Mouse (Mus musculus) intestine, embryonic 14.5 days (tissue): Measurements from ENCODE around the gene Baiap2l2. TPM values are rescaled to one million over a fixed set of nuclear protein-coding genes. Genes with fewer than 3 reads are reported as not detected.

Experiments
- ATAC-seq: fragments of 200-750 bp; cut with Nextera tagmentation; replicated peaks from 2 replicates; pipeline ENCODE4 v1.8.0; 2017; ENCODE audit warnings: low read depth, moderate number of reproducible peaks, moderate TSS enrichment, moderate library complexity; ENCODE audit not compliant: low FRiP score, low TSS enrichment
- DNase-seq: peaks from one replicate; pipeline ENCODE4 v3.0.0-alpha.2; 2018; ENCODE audit warnings: low spot score
- H3K27ac ChIP-seq: fragments of 300-500 bp; sonication (generic); 2 replicates; pipeline ENCODE4 v1.5.1; 2014; ENCODE audit warnings: low read depth, mild to moderate bottlenecking, control low read depth
- H3K27me3 ChIP-seq: fragments of 300-500 bp; sonication (generic); replicated peaks from 2 replicates; pipeline ENCODE4 v1.6.1; 2014; ENCODE audit warnings: low read length, control low read depth; ENCODE audit not compliant: control insufficient read depth, insufficient read depth
- H3K36me3 ChIP-seq: fragments of 300-500 bp; sonication (generic); 2 replicates; pipeline ENCODE4 v1.6.1; 2014; ENCODE audit warnings: low read length, control low read depth; ENCODE audit not compliant: control insufficient read depth, insufficient read depth
- H3K4me1 ChIP-seq: fragments of 300-500 bp; sonication (generic); replicated peaks from 2 replicates; pipeline ENCODE4 v1.6.1; 2014; ENCODE audit warnings: low read length, control low read depth, mixed read lengths; ENCODE audit not compliant: control insufficient read depth, insufficient read depth
- H3K4me2 ChIP-seq: fragments of 300-500 bp; sonication (generic); 2 replicates; pipeline ENCODE4 v1.6.1; 2014; ENCODE audit warnings: low read length
- H3K4me3 ChIP-seq: fragments of 300-500 bp; sonication (generic); 2 replicates; pipeline ENCODE4 v1.5.1; 2014; ENCODE audit warnings: low read depth, low read length, control low read depth, mixed read lengths
- H3K9ac ChIP-seq: fragments of 300-500 bp; sonication (generic); 2 replicates; pipeline ENCODE4 v1.6.1; 2014; ENCODE audit warnings: mild to moderate bottlenecking, low read length
- H3K9me3 ChIP-seq: fragments of 300-500 bp; sonication (generic); 2 replicates; pipeline ENCODE4 v1.6.1; 2016; ENCODE audit warnings: low read length, control low read depth; ENCODE audit not compliant: control insufficient read depth
- WGBS: fragments of 180-500 bp; shearing (Covaris S2); extraction: QIAGEN DNeasy Blood & Tissue Kit; methylation state at CpG from one replicate; pipeline ENCODE4 v1.1.7; 2014; 5-methylcytosine and 5-hydroxymethylcytosine counted together
- polyA plus RNA-seq: library from polyadenylated mRNA; unstranded; fragments of >200 nt; fragmentation: Nextera tagmentation; extraction: Ambion mirVana; gene quantifications from 2 replicates; pipeline ENCODE4 v1.2.1, GENCODE M21; 2014

Gene Baiap2l2
- polyA plus RNA-seq, 1 experiment from 2014 or later: 9.4 TPM

DNA sequence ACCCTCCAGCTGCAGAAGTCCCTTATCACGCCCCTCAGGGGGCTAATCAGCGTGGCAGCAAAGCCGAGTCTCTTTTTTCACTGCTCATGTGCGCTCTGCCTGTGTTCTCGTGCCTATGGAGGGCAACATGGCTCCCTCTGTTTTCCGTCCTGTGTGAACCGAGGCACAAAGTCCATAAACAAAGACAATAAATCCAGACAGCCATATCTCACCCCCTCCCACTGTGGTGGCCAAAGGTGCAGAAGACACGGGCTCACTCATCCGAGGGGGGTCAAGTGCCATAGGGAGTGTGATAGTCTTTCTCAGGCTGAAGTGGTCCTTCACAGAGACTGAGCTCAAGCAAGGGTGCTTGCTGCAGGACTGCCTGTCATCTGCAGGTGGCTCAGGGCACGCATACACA, 12.3 kb downstream of the Baiap2l2 start:
- Histone ChIP-seq H3K9me3 (no peaks in the 10 kb centered on the region), H3K36me3 (no peaks in the 10 kb centered on the region), H3K4me2 (no peak overlapping the region), H3K4me3 (no peak overlapping the region), H3K27ac (no peak overlapping the region), H3K9ac (no peak overlapping the region), H3K4me1 (peaks cover 10% of the 10 kb centered on the region; the same call in 1 of the 2 replicates), H3K27me3 (0 out of 2 replicates have a peak, but pooled peaks cover 7% of the 10 kb centered on the region)
- no peak for DNase-seq
- WGBS: 61% methylated on average over 10 of the region's 10 CpGs
- no peak for ATAC-seq

DNA sequence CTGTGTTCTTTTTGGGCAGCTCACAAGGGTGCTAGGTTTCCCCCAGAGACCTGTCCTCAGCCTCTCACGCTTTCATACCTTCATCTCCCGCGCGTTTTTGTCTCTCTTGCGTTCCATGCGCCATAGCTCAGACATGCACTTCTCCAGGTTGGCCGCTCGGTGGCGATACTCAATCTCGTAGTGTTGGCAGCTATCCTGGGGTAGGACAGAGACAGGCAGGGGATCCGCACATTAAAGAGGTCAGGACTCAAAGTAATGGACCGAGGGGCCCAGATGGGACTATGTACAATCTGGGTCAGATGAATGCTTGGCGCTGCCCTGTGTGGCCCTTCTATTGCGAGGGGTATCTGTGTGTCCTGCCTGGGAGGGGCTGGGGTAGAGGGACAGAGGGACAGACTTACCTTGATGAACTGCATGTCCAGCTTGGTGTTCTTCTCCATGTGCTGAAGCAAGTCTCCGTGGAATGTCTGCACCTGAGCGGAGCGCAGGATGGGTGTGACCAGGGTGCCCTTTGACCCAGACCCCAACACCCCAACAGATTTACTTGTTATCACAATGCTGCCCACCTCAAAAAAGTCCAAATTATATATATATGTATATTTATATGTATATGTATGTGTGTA, 14.1 kb downstream of the Baiap2l2 start:
- 0 out of 2 replicates have a peak overlapping the region, but pooled peaks have one; percentile 29 for H3K4me3 ChIP-seq
- ATAC-seq: peak; percentile 29; the same call in 1 of the 2 replicates
- H3K27me3 ChIP-seq: 0 out of 2 replicates have a peak, but pooled peaks cover 7% of the 10 kb centered on the region
- H3K36me3 ChIP-seq: no peaks in the 10 kb centered on the region
- peaks cover 10% of the 10 kb centered on the region; the same call in 1 of the 2 replicates for H3K4me1 ChIP-seq
- 12% methylated on average over 17 of the region's 17 CpGs for WGBS
- H3K4me2 ChIP-seq: peak overlapping the region; percentile 59
- H3K9me3 ChIP-seq: no peaks in the 10 kb centered on the region
- DNase-seq: peak; percentile 77
- no peak overlapping the region for H3K9ac ChIP-seq
- H3K27ac ChIP-seq: no peak overlapping the region

DNA sequence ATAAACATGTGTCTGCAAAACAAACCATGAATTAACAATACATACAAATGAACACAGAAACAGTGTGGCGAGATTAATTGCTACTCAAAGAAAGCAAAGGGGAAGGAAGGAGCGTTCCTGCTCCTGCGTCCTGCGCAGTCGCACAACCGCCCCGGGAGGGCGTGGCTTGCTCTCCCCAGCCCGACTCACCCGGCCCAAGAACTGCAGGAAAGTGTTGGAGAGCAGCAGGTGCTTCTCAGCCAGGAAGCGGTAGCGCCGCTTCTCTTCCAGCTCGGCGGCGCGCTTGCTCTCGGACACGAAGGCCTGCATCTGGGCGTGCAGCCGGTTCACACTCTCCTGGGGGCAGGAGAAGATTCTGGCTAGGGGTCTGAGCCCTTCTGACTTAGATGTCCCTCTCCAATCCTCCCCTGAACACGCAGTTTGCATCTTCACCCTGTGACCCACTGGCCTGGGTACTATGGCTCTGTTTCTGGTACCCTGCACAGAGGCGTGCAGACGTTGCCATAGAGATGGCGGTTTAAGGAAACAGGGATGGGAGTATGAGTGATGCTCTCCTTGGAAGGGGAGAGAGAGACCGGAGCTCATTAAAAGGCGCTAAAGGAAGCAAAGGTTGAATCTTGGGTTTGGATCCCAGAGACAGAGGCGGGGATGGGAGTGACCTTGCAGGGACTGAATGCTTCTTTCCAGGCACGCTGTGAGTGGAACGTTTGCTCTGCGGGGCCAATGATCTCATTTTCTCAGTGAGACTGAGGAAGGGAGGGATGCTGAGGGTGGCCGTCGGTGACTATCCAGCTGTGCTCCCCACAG, 14.8 kb downstream of the Baiap2l2 start:
- peak overlapping the region; percentile 57 for H3K27ac ChIP-seq
- peak overlapping the region; percentile 29 for H3K4me3 ChIP-seq
- no peaks in the 10 kb centered on the region for H3K9me3 ChIP-seq
- H3K9ac ChIP-seq: no peak overlapping the region
- peak; percentile 77; the same call in 1 of the 2 replicates for ATAC-seq
- H3K4me2 ChIP-seq: peak overlapping the region; percentile 59
- no peaks in the 10 kb centered on the region for H3K36me3 ChIP-seq
- 3% methylated on average over 32 of the region's 33 CpGs for WGBS
- peak; percentile 79 for DNase-seq
- 0 out of 2 replicates have a peak, but pooled peaks cover 7% of the 10 kb centered on the region for H3K27me3 ChIP-seq
- H3K4me1 ChIP-seq: peaks cover 10% of the 10 kb centered on the region; the same call in 1 of the 2 replicates

DNA sequence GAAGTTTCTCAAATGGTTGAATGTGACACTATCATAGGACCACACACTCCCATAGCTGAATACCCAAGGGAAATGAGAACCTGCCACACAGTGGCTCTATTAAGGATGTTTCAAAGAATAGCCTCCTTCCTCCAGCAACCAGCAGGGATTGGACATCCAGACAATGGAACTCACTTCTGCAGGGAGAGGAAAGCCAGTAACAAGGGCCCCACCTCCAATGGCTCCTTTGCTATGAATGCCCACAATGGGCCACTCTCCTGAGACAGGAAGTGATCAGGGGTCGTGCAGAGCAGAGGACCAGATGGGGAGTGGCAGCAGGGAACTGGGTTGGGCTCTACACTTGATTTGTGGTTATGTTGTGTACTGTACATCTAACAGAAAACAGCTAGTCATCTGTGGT, 16.8 kb downstream of the Baiap2l2 start:
- ATAC-seq (no peak), DNase-seq (no peak)
- H3K4me3 ChIP-seq: no peak overlapping the region
- no peak overlapping the region for H3K4me2 ChIP-seq
- 33% methylated on average over 1 of the region's 1 CpGs for WGBS
- 0 out of 2 replicates have a peak, but pooled peaks cover 7% of the 10 kb centered on the region for H3K27me3 ChIP-seq
- H3K9ac ChIP-seq: no peak overlapping the region
- H3K27ac ChIP-seq: no peak overlapping the region
- H3K4me1 ChIP-seq: peaks cover 10% of the 10 kb centered on the region; the same call in 1 of the 2 replicates
- no peaks in the 10 kb centered on the region for H3K36me3 ChIP-seq
- H3K9me3 ChIP-seq: no peaks in the 10 kb centered on the region

DNA sequence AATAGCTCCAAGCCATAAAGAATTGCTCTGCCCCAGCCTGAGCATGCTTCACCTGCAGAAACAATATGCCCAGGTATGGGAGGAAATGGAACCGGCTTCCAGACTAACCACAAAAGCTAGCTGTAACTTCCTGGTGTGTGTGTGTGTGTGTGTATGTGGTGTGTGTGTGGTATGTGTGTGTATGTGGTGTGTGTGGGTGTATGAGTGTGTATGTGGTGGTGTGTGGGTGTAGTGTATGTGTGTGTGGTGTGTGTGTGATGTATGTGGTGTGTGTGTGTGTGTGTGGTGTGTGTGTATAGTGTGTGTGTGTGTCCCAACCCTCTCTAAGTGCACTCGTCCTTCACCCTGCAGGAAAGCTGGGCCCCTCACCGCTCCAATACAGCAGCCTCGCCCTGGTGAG, 20.0 kb downstream of the Baiap2l2 start:
- H3K4me1 ChIP-seq: peaks cover 6% of the 10 kb centered on the region; the same call in 1 of the 2 replicates
- H3K9me3 ChIP-seq: no peaks in the 10 kb centered on the region
- H3K9ac ChIP-seq: no peak overlapping the region
- peaks cover 25% of the 10 kb centered on the region for H3K27me3 ChIP-seq
- ATAC-seq: no peak
- 66% methylated on average over 4 of the region's 4 CpGs for WGBS
- H3K27ac ChIP-seq: no peak overlapping the region
- H3K36me3 ChIP-seq: no peaks in the 10 kb centered on the region
- H3K4me2 ChIP-seq: no peak overlapping the region
- no peak for DNase-seq
- no peak overlapping the region for H3K4me3 ChIP-seq

DNA sequence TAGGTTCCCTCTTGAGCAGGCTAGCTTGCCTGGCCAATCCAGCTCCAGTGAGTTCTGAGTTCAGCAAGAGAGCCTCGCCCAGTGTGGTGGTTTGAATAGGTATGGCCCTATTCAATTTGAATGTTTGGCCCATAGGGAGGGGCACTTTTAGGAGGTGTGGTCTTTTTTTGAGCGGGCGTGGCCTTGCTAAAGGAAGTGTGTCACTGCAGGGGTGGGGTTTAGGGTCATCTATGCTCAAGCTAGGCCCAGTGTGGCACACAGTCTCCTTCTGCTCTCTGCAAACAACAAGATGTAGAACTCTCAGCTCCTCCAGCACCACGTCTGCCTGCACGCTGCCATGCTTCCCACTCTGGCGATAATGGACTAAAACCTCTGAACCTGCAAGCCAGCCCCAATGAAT, 21.6 kb downstream of the Baiap2l2 start:
- 96% methylated on average over 6 of the region's 6 CpGs for WGBS
- H3K4me2 ChIP-seq: no peak overlapping the region
- H3K4me1 ChIP-seq: 0 out of 2 replicates have a peak, but pooled peaks cover 5% of the 10 kb centered on the region
- no peak overlapping the region for H3K9ac ChIP-seq
- no peaks in the 10 kb centered on the region for H3K9me3 ChIP-seq
- peaks cover 35% of the 10 kb centered on the region for H3K27me3 ChIP-seq
- DNase-seq (no peak), ATAC-seq (no peak)
- H3K4me3 ChIP-seq: no peak overlapping the region
- H3K36me3 ChIP-seq: no peaks in the 10 kb centered on the region
- no peak overlapping the region for H3K27ac ChIP-seq

DNA sequence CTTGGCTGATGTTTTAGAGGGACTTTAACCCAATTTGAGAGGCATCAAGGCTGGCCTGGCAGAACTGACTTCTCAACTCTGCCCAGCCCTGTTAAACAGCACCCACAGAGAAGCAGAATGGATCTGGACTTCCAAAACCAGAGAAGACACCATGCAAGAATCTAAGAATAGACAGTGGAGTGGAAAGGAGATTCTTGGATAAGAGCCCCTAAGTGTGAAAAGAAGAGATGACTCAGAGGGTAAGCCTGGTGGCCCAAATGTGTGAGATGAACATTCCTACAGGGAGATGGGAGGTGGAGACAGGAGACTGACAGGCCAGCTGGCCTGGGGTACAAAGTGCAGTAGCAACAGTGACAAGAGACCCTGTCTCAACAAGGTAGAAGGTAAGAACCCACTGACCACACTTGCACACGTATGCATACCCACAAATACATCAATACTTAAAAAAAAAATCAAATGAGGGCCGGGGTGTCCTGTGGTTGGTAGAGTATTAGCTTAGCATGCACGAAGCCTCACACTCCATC, 22.5 kb downstream of the Baiap2l2 start:
- DNase-seq: no peak
- H3K27ac ChIP-seq: no peak overlapping the region
- H3K9me3 ChIP-seq: no peaks in the 10 kb centered on the region
- H3K4me2 ChIP-seq: no peak overlapping the region
- no peak overlapping the region for H3K4me3 ChIP-seq
- no peak overlapping the region for H3K9ac ChIP-seq
- no peaks in the 10 kb centered on the region for H3K36me3 ChIP-seq
- 0 out of 2 replicates have a peak, but pooled peaks cover 5% of the 10 kb centered on the region for H3K4me1 ChIP-seq
- no peak for ATAC-seq
- WGBS: 95% methylated on average over 3 of the region's 3 CpGs
- peaks cover 35% of the 10 kb centered on the region for H3K27me3 ChIP-seq

DNA sequence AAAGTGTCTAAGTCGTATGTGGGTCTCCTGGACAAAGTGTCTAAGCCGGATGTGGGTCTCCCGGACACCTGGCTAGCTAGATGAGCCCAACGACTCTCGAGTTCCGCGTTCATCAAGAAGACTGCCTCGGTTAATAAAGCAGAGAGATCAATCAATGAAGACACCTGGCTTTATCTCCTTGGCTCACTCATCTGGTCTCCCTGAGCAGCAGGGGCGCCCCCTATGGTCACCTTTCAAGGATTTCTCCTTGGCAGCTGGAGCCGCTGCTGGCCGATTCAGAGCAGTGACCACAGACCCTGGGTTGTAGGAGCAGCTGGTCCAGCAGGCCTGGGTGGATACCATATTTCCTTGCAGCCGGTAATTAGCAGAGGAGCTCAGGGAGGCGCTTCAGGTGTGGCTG, 23.0 kb downstream of the Baiap2l2 start:
- H3K4me3 ChIP-seq: 0 out of 2 replicates have a peak overlapping the region, but pooled peaks have one; percentile 49
- H3K4me1 ChIP-seq: 0 out of 2 replicates have a peak, but pooled peaks cover 5% of the 10 kb centered on the region
- no peaks in the 10 kb centered on the region for H3K36me3 ChIP-seq
- peak; percentile 69 for DNase-seq
- H3K9me3 ChIP-seq: no peaks in the 10 kb centered on the region
- peaks cover 35% of the 10 kb centered on the region for H3K27me3 ChIP-seq
- 19% methylated on average over 13 of the region's 13 CpGs for WGBS
- H3K4me2 ChIP-seq: peak overlapping the region; percentile 99; the same call in 1 of the 2 replicates
- ATAC-seq: no peak
- no peak overlapping the region for H3K9ac ChIP-seq
- no peak overlapping the region for H3K27ac ChIP-seq
